Mouse (Mus musculus) T-helper 1 cell (primary cell): Measurements from ENCODE around the gene Jup.

ENCODE experiments used
- in situ Hi-C: fragments of 300-600 bp; cut with MboI, MseI; formaldehyde crosslinking; loops from one replicate; pipeline ENCODE4 v1.15.1; 2025; ENCODE audit warnings: high pct_unique_total_duplicates

Jup gene

DNA sequence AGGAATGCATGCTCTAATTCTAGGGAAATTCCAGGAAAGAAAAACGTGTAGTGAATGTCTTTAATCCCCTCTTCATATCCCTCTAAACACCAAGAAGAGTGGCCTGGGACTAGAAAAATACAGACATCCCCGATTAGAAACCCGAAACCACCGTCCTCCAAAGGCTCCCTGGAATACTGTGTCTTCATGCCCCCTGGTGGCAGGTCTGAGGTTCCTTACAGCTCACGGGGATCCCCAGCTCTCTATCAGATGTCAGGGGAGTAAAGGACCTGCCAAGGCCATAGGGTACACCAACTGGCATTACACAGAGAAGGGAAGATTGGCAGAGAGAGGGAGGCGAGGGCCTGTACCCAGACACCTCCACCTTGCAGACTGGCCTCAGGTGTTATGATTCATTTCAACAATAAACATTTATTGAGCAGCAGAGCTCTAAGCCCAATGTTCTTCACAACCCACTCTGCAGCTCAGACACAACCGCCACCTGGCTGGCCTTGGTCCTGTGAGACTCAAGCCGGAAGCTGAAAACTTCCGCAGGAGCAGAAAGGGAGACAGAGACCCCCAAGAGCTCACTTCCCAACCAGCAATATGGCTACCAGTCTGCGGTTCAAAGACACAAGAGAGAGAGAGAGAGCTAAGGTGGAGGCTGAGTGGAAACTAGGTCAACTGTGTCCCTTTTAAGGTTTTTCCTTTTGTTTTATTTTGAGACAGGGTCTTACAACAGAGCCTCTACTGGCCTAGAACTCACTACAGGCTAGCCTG lies 10.7 kb upstream of the Jup start:
- in situ Hi-C loops = loop anchor here (10.0 kb wide), 1 partner anchor 1623 kb away; no protein-coding TSS in a partner anchor

GRCm38 (mm10) chr11:100406995-100407705 lies 9.6 kb upstream of the Jup start:
- in situ Hi-C loops = loop anchor here (10.0 kb wide), 1 partner anchor 1622 kb away; no protein-coding TSS in a partner anchor

GRCm38 (mm10) chr11:100406273-100406672 lies 8.7 kb upstream of the Jup start:
- in situ Hi-C loops = loop anchor here (10.0 kb wide), 1 partner anchor 1621 kb away; no protein-coding TSS in a partner anchor

- in situ Hi-C loops = loop anchor here (10.0 kb wide), 1 partner anchor 1620 kb away; no protein-coding TSS in a partner anchor
Observed at GRCm38 (mm10) chr11:100404456-100405074, 7.0 kb upstream of the Jup start.

DNA sequence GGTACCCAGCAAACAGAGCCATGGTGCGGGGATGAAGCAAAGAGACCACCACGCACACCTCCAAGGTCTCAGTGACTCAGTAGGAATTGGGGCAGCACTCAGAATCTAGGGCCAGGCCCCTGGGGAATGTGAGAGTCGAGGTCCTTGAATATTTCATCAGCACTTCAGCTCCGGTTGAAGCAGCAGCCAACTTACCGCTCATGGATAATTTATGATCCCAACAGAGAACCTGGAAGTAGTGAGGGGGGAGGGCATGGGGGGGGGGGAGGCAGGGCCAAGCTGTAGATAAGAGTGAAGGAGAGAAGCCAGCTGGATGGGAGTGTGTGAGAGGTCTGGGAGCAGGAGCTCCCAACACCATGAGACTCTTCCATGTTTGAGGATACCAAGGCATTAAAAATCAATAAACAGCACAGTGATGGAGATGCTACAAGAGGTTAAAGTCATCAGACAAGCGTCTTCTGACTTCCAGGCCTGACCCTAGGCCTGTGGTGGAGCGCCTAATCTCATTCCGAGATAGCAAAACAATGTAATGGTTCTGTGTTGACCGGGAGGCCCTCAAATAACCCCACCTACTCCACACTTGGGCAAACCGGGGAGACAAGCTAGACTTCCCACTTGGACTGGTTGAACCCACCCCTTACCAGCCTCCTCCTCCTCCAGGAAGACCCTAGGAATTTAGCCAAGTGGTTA lies 6.0 kb upstream of the Jup start:
- in situ Hi-C loops = loop anchor here (10.0 kb wide), 1 partner anchor 1619 kb away; no protein-coding TSS in a partner anchor

- in situ Hi-C loops = loop anchor here (10.0 kb wide), 1 partner anchor 1618 kb away; no protein-coding TSS in a partner anchor
Observed at GRCm38 (mm10) chr11:100402682-100403081, 5.1 kb upstream of the Jup start.

DNA sequence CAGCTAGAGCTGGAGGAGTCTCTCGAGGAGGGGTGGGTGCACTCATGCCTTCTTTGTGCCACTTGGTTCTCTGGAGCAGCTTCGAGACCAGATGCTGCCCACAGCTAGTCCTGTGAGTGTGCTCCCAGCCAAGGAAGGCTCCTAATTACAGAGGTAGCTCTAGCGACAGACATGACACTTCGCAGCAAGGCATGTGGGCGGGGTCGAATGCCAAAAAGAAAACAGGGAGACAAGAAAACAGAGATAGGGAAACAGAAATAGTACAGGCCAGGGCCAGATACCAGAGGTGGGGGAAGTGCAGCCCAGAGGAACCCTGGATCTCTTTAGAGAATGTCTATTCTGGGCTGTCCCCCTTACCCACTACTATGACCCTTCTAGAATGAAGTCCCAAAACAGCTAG lies 4.7 kb upstream of the Jup start:
- in situ Hi-C loops = loop anchor here (10.0 kb wide), 1 partner anchor 1617 kb away; no protein-coding TSS in a partner anchor

- in situ Hi-C loops = loop anchor here (10.0 kb wide), 1 partner anchor 1616 kb away; no protein-coding TSS in a partner anchor
Observed at GRCm38 (mm10) chr11:100400842-100401241, 3.3 kb upstream of the Jup start.

- in situ Hi-C loops = loop anchor here (10.0 kb wide), 1 partner anchor 1615 kb away; no protein-coding TSS in a partner anchor
Observed at GRCm38 (mm10) chr11:100399727-100400538, 2.4 kb upstream of the Jup start.

DNA sequence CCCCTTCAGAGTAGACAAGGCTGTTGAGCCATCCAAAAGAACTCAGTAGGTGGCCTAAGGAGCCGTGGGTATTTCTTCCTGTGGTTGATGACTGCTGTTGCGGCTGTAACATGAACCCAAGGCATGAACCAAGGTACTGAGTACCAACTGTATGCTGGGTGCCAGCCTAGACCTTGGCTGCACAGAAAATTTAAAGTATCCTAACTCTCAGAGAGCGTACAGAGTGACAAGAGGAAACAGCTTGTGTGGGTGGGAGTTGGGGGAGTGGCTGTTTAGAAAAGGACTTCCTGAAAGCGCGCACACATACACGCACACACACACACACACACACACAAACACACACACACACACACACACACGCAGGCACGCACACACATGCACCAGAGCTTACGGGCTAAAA lies 1.8 kb upstream of the Jup start:
- in situ Hi-C loops = no loop called here

DNA sequence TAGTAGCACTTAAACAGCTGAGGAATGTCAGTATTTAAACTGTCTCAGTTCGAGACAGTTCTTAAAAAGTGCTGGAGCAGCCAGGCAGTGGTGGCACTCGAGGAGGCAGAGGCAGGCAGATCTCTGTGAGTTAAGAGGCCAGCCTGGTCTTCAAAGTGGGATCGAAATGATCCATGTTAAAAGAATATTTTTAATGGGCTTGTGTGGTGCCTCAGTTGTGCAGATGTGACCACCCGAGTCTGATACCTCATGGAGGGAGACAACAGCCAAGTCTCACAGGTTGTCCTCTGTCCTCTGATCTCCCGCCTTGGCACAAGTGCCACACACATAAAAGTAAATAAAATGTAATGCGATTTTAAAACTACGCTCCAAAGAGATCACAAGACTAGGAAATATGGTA lies 954 bp upstream of the Jup start:
- in situ Hi-C loops = no loop called here

DNA sequence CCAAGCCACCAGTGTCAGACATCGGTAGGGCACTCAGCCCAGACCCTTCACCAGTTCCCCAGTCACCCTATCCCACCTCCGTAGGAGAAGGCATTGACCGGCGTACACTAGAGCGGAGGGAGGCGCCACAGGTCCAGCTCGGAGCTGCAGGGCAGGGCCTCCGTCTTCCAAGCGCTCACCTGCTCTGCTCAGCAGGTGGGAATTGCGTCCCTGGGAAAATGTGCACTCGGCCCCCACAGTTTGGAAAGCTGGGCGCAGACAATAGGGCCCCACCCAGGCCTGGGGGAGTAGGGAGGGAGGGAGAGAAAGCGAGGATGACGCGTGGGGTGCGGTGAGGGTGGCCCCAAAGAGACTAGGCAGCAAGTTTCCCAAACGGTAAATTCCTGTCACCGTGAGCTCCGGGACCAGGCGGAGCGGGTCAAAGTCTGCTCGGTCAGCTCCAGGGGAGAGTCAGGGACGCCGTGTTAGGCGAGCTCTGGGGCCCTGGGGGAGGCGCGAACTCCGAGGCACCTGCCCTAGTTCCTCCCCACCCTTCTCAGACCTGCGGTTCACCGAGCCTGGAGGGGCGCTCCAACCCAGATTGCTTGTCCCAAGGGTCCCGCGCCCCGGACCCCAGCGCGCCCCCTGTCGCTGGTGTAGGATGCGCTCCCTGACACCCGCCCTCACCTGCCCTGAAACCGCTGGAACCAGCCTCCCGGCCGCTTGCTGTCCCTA lies 520 bp downstream of the Jup start:
- in situ Hi-C loops = no loop called here

DNA sequence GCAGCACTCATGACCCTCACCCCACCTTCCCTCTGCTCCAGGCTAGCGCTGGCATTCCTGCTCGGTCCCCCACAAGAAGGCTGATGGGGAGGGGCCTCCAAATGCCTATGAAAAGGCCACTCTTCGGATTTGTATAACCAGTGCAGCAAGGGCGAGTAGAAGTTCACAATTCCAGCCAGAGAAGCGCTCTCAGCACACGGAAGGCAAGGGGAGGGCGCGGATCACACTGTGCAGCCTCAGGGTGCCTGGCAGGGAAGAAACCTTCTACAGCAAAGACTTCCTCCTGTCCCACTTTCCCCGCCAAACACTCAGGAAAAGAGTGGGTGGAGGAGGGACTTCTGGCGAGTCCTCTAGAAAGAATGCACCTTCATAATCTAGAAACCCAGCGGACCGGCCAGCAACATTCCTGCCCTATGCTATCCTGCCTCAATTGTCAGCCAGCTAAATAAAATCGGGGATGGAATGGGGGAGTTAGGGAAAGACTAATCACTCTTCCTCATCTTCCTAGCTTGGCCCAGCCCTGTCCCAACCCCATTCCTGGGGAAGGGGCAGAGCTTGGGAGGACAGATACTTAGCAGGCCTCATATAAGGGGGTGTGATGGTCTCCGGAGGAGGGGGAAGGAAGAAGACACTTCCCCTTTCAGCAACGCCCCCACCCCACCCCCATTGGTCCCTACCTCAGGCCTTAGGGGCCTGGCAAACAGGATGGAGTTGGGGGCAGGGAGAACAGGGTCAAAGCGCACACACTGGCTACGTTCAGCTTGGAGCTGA lies 1.5 kb downstream of the Jup start:
- in situ Hi-C loops = no loop called here

DNA sequence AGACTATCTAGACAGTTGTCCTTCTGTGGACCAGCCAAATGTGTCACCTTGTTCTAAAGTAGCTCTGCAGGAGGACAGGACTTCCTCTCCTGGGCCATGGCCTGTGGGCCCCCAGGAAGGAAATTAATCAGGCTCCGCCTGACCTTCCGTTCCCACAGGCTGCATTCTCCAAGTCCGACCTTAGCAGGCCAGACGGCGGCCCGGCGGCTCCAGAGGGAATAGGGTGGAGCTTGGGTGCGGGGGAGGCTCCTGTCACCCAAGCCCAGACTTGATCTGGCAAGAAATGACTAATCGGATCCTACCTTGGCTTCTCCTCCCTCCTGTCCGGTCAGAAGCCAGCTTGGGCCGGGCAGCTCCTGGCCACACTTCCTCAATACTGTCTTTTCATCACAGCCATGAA lies 2.4 kb downstream of the Jup start:
- in situ Hi-C loops = no loop called here

DNA sequence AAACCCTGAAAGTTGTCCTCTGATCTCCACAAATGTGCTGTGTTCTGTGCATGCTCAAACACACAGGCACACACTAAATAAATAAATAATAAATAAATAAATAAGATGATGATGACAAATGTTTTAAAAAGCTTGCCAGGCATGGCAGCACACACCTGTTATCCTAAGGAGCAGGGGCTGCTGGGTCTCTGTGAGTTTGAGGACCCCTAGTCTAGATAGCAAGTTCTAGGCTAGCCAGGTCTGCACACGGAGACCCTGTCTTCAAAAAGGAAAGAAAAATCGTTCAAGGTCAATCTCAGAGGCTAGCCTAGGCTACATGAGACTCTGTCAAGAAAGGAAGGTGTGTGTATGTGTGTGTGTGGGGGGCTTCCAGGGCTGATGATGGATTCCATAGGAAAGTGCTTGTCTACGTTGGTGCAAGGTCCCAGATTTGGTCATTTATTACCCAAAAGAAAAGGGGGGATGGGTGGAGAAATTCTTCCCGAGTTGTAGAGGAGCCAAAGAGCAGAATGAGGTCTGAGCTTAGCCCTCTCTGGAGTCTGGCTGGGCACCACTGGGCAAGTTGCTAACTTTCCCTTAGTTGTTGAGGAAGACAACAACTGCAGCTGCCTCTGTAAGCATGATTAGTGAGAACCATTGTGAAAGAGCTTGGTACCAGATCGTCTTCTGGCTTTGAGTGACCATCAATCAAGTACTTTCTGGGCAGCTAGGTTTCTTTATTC lies 3.0 kb downstream of the Jup start:
- in situ Hi-C loops = no loop called here

GRCm38 (mm10) chr11:100393733-100394132 lies 3.8 kb downstream of the Jup start:
- in situ Hi-C loops = no loop called here

DNA sequence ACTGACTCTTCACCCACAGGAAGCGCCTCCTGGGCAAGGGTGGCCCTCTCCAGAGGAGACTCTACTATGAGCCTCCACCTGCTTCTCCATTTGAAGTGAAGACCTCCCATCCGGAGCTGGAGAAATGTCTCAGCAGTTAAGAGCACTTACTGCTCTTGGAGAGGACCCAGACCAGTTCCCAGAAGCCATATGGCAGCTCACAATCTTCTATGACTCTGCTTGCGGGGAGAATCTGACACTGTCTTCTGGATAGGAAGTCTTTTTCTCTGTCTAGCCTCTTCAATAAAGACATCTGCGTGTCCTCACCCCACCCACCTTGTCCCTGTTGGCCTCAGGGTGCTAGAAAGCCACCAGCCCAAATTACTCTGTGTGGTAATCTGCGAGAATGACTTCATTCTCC lies 4.6 kb downstream of the Jup start:
- in situ Hi-C loops = no loop called here

DNA sequence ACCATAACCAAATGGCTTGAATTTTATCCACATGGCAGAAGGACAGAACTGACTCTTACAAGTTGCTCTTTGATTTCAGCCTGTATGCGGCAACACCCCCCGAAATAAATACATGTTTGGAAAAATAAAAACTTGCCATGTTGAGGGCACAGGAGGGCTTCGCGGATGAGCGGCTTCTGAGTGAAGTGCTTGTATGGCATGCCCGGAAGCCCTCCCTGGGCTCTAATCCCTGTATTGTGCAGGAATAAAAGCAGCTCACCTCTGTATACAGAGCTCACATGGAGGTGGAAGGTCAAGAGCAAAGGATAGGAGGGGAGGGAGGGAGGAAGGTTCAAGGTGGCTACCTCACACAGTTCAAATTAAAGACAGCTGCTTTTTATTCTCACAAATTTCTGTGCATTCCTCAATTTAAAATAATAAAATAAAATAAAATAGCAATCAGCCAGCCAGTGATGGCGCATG lies 5.6 kb downstream of the Jup start:
- in situ Hi-C loops = no loop called here
